Mouse (Mus musculus): ENCODE results near the gene Kcnj14. TPM values are rescaled to one million over a fixed set of nuclear protein-coding genes. Genes with fewer than 3 reads are reported as not detected.

Kcnj14 gene
- polyA plus RNA-seq, 1 experiment from 2014 or later, result 1.4 TPM

GRCm38 (mm10) chr7:45842950-45843744 is 18.6 kb upstream of the Kcnj14 start:
- ATAC-seq (ENCODE audit: low read depth) (no peak), DNase-seq (ENCODE audit: low spot score) (no peak)
- Histone ChIP-seq H3K4me3 (ENCODE audit: low read depth, low read length) (no peak overlapping the region), H3K4me1 (ENCODE audit: control insufficient read depth, insufficient read depth, low read length) (no peaks in the 10 kb centered on the region), H3K36me3 (ENCODE audit: control insufficient read depth, insufficient read depth, low read length) (no peaks in the 10 kb centered on the region), H3K4me2 (ENCODE audit: low read depth, low read length) (no peak overlapping the region), H3K27me3 (replicated peaks; ENCODE audit: control insufficient read depth, insufficient read depth, low read length) (peaks cover 12% of the 10 kb centered on the region), H3K27ac (replicated peaks; ENCODE audit: low read depth, low read length) (no peak overlapping the region), H3K9ac (ENCODE audit: low read depth, low read length) (no peak overlapping the region), H3K9me3 (ENCODE audit: control insufficient read depth, low read length) (no peaks in the 10 kb centered on the region)
- 80% methylated on average over 10 of the region's 10 CpGs for WGBS

- Histone ChIP-seq H3K9ac (ENCODE audit: low read depth, low read length) (peak overlapping the region; percentile 57), H3K4me2 (ENCODE audit: low read depth, low read length) (peak overlapping the region; percentile 58), H3K36me3 (ENCODE audit: control insufficient read depth, insufficient read depth, low read length) (peaks cover 4% of the 10 kb centered on the region; the same call in 1 of the 2 replicates), H3K27me3 (replicated peaks; ENCODE audit: control insufficient read depth, insufficient read depth, low read length) (peaks cover 50% of the 10 kb centered on the region), H3K9me3 (ENCODE audit: control insufficient read depth, low read length) (no peaks in the 10 kb centered on the region), H3K4me3 (ENCODE audit: low read depth, low read length) (peak overlapping the region; percentile 45), H3K4me1 (ENCODE audit: control insufficient read depth, insufficient read depth, low read length) (peaks cover 10% of the 10 kb centered on the region), H3K27ac (replicated peaks; ENCODE audit: low read depth, low read length) (no peak overlapping the region)
- DNase-seq (ENCODE audit: low spot score), result no peak
- ATAC-seq (ENCODE audit: low read depth), result no peak
- WGBS, result 10% methylated on average over 13 of the region's 31 CpGs
Observed at GRCm38 (mm10) chr7:45833924-45834323, 9.3 kb upstream of the Kcnj14 start.

GRCm38 (mm10) chr7:45833148-45833790 is 8.7 kb upstream of the Kcnj14 start:
- 0% methylated on average over 7 of the region's 86 CpGs for WGBS
- peaks cover 50% of the 10 kb centered on the region for H3K27me3 ChIP-seq (replicated peaks; ENCODE audit: control insufficient read depth, insufficient read depth, low read length)
- peak overlapping the region; percentile 45 for H3K4me3 ChIP-seq (ENCODE audit: low read depth, low read length)
- ATAC-seq (ENCODE audit: low read depth) (no peak), DNase-seq (ENCODE audit: low spot score) (no peak)
- peak overlapping the region; percentile 57 for H3K9ac ChIP-seq (ENCODE audit: low read depth, low read length)
- peaks cover 10% of the 10 kb centered on the region for H3K4me1 ChIP-seq (ENCODE audit: control insufficient read depth, insufficient read depth, low read length)
- H3K9me3 ChIP-seq (ENCODE audit: control insufficient read depth, low read length), result no peaks in the 10 kb centered on the region
- H3K4me2 ChIP-seq (ENCODE audit: low read depth, low read length), result peak overlapping the region; percentile 58
- no peak overlapping the region for H3K27ac ChIP-seq (replicated peaks; ENCODE audit: low read depth, low read length)
- H3K36me3 ChIP-seq (ENCODE audit: control insufficient read depth, insufficient read depth, low read length), result peaks cover 10% of the 10 kb centered on the region; the same call in 1 of the 2 replicates

GRCm38 (mm10) chr7:45832428-45832827 is 7.8 kb upstream of the Kcnj14 start:
- H3K27ac ChIP-seq (replicated peaks; ENCODE audit: low read depth, low read length), result no peak overlapping the region
- H3K9me3 ChIP-seq (ENCODE audit: control insufficient read depth, low read length), result no peaks in the 10 kb centered on the region
- peaks cover 10% of the 10 kb centered on the region for H3K4me1 ChIP-seq (ENCODE audit: control insufficient read depth, insufficient read depth, low read length)
- 11% methylated on average over 22 of the region's 30 CpGs for WGBS
- H3K9ac ChIP-seq (ENCODE audit: low read depth, low read length), result peak overlapping the region; percentile 57
- H3K4me2 ChIP-seq (ENCODE audit: low read depth, low read length), result peak overlapping the region; percentile 58
- ATAC-seq (ENCODE audit: low read depth) (no peak), DNase-seq (ENCODE audit: low spot score) (no peak)
- H3K27me3 ChIP-seq (replicated peaks; ENCODE audit: control insufficient read depth, insufficient read depth, low read length), result peaks cover 50% of the 10 kb centered on the region
- H3K4me3 ChIP-seq (ENCODE audit: low read depth, low read length), result peak overlapping the region; percentile 45
- peaks cover 19% of the 10 kb centered on the region for H3K36me3 ChIP-seq (ENCODE audit: control insufficient read depth, insufficient read depth, low read length)

GRCm38 (mm10) chr7:45831128-45831525 is 6.5 kb upstream of the Kcnj14 start:
- Histone ChIP-seq H3K27me3 (replicated peaks; ENCODE audit: control insufficient read depth, insufficient read depth, low read length) (peaks cover 50% of the 10 kb centered on the region), H3K27ac (replicated peaks; ENCODE audit: low read depth, low read length) (no peak overlapping the region), H3K9ac (ENCODE audit: low read depth, low read length) (no peak overlapping the region)

GRCm38 (mm10) chr7:45830427-45831127 is 6.0 kb upstream of the Kcnj14 start, which contains the start of gene Grwd1:
TSS of gene Grwd1 (minus strand) at chr7:45830944.
- ATAC-seq (ENCODE audit: low read depth), result peak; percentile 92
- no peak within 1 kb of the TSS; the same call in 1 of the 2 replicates for H3K27ac ChIP-seq (replicated peaks; ENCODE audit: low read depth, low read length)

More at GRCm38 (mm10) chr7:45831128-45831525, 6.5 kb upstream of the Kcnj14 start:
- peak overlapping the region; percentile 72 for H3K4me2 ChIP-seq (ENCODE audit: low read depth, low read length)
- ATAC-seq (ENCODE audit: low read depth) (no peak; the same call in 1 of the 2 replicates), DNase-seq (ENCODE audit: low spot score) (no peak)
- H3K36me3 ChIP-seq (ENCODE audit: control insufficient read depth, insufficient read depth, low read length), result peaks cover 32% of the 10 kb centered on the region
- peak overlapping the region; percentile 71 for H3K4me3 ChIP-seq (ENCODE audit: low read depth, low read length)
- no peaks in the 10 kb centered on the region for H3K9me3 ChIP-seq (ENCODE audit: control insufficient read depth, low read length)
- WGBS, result 15% methylated on average over 5 of the region's 5 CpGs
- peaks cover 10% of the 10 kb centered on the region for H3K4me1 ChIP-seq (ENCODE audit: control insufficient read depth, insufficient read depth, low read length)

GRCm38 (mm10) chr7:45826631-45827030 is 2.0 kb upstream of the Kcnj14 start:
- Histone ChIP-seq H3K4me1 (ENCODE audit: control insufficient read depth, insufficient read depth, low read length) (peaks cover 6% of the 10 kb centered on the region; the same call in 1 of the 2 replicates), H3K27me3 (replicated peaks; ENCODE audit: control insufficient read depth, insufficient read depth, low read length) (peaks cover 6% of the 10 kb centered on the region), H3K9me3 (ENCODE audit: control insufficient read depth, low read length) (no peaks in the 10 kb centered on the region), H3K4me3 (ENCODE audit: low read depth, low read length) (no peak overlapping the region), H3K36me3 (ENCODE audit: control insufficient read depth, insufficient read depth, low read length) (peaks cover 64% of the 10 kb centered on the region), H3K4me2 (ENCODE audit: low read depth, low read length) (no peak overlapping the region), H3K27ac (replicated peaks; ENCODE audit: low read depth, low read length) (no peak overlapping the region), H3K9ac (ENCODE audit: low read depth, low read length) (no peak overlapping the region)
- DNase-seq (ENCODE audit: low spot score) (no peak), ATAC-seq (ENCODE audit: low read depth) (no peak)
- 91% methylated on average over 7 of the region's 7 CpGs for WGBS

More at GRCm38 (mm10) chr7:45830427-45831127, 6.0 kb upstream of the Kcnj14 start, which contains the start of gene Grwd1:
- WGBS, result 1% methylated on average over 28 of the region's 35 CpGs
- Histone ChIP-seq H3K27me3 (replicated peaks; ENCODE audit: control insufficient read depth, insufficient read depth, low read length) (peaks cover 46% of the 10 kb centered on the region), H3K4me2 (ENCODE audit: low read depth, low read length) (peak within 1 kb of the TSS; percentile 72), H3K36me3 (ENCODE audit: control insufficient read depth, insufficient read depth, low read length) (peaks cover 37% of the 10 kb centered on the region), H3K4me1 (ENCODE audit: control insufficient read depth, insufficient read depth, low read length) (peaks cover 10% of the 10 kb centered on the region), H3K4me3 (ENCODE audit: low read depth, low read length) (peak within 1 kb of the TSS; percentile 71), H3K9ac (ENCODE audit: low read depth, low read length) (peak within 1 kb of the TSS; percentile 70), H3K9me3 (ENCODE audit: control insufficient read depth, low read length) (no peaks in the 10 kb centered on the region)
- DNase-seq (ENCODE audit: low spot score), result peak; percentile 96

- no peaks in the 10 kb centered on the region for H3K4me1 ChIP-seq (ENCODE audit: control insufficient read depth, insufficient read depth, low read length)
- H3K27me3 ChIP-seq (replicated peaks; ENCODE audit: control insufficient read depth, insufficient read depth, low read length), result no peaks in the 10 kb centered on the region; the same call in 1 of the 2 replicates
- H3K4me2 ChIP-seq (ENCODE audit: low read depth, low read length), result no peak overlapping the region
- H3K36me3 ChIP-seq (ENCODE audit: control insufficient read depth, insufficient read depth, low read length), result peaks cover 36% of the 10 kb centered on the region
- no peak overlapping the region for H3K27ac ChIP-seq (replicated peaks; ENCODE audit: low read depth, low read length)
- DNase-seq (ENCODE audit: low spot score), result no peak
- ATAC-seq (ENCODE audit: low read depth), result no peak
- no peak overlapping the region for H3K9ac ChIP-seq (ENCODE audit: low read depth, low read length)
- no peak overlapping the region for H3K4me3 ChIP-seq (ENCODE audit: low read depth, low read length)
- H3K9me3 ChIP-seq (ENCODE audit: control insufficient read depth, low read length), result no peaks in the 10 kb centered on the region
Observed at GRCm38 (mm10) chr7:45820913-45821312, 3.7 kb downstream of the Kcnj14 start.
